Mouse (Mus musculus) midbrain, postnatal 0 days (tissue): Measurements from ENCODE around the gene Myl12a. TPM values are rescaled to one million over a fixed set of nuclear protein-coding genes. Genes with fewer than 3 reads are reported as not detected.

Experiments used
- ATAC-seq: fragments of 200-750 bp; cut with Nextera tagmentation; 2 replicates; pipeline ENCODE4 v1.8.0; 2017; ENCODE audit warnings: moderate number of reproducible peaks, mild to moderate bottlenecking, moderate TSS enrichment, moderate library complexity; ENCODE audit not compliant: low FRiP score
- DNase-seq: peaks from one replicate; pipeline ENCODE4 v3.0.0-alpha.2; 2015; ENCODE audit warnings: low spot score
- H3K27ac ChIP-seq: fragments of 300-500 bp; sonication (generic); 2 replicates; pipeline ENCODE4 v1.5.1; 2014; ENCODE audit warnings: low read depth, mild to moderate bottlenecking, low read length, mixed read lengths
- H3K27me3 ChIP-seq: fragments of 300-500 bp; sonication (generic); 2 replicates; pipeline ENCODE4 v1.6.1; 2014; ENCODE audit warnings: low read length, control low read depth, mixed read lengths; ENCODE audit not compliant: insufficient read depth
- H3K36me3 ChIP-seq: fragments of 300-500 bp; sonication (generic); 2 replicates; pipeline ENCODE4 v1.6.1; 2014; ENCODE audit warnings: low read length, control low read depth, mixed read lengths; ENCODE audit not compliant: insufficient read depth
- H3K4me1 ChIP-seq: fragments of 300-500 bp; sonication (generic); 2 replicates; pipeline ENCODE4 v1.6.1; 2014; ENCODE audit warnings: mild to moderate bottlenecking, control low read depth, antibody characterized with exemption, low read length, mixed read lengths; ENCODE audit not compliant: insufficient read depth
- H3K4me2 ChIP-seq: fragments of 300-500 bp; sonication (generic); 2 replicates; pipeline ENCODE4 v1.6.1; 2014; ENCODE audit warnings: low read depth, mild to moderate bottlenecking, low read length, mixed read lengths; ENCODE audit not compliant: poor library complexity, severe bottlenecking
- H3K4me3 ChIP-seq: fragments of 300-500 bp; sonication (generic); 2 replicates; pipeline ENCODE4 v1.5.1; 2014; ENCODE audit warnings: low read depth, mild to moderate bottlenecking, low read length, moderate library complexity
- H3K9ac ChIP-seq: fragments of 300-500 bp; sonication (generic); replicated peaks from 2 replicates; pipeline ENCODE4 v1.6.1; 2014; ENCODE audit warnings: mild to moderate bottlenecking, low read length, moderate library complexity, mixed read lengths; ENCODE audit not compliant: poor library complexity, severe bottlenecking
- H3K9me3 ChIP-seq: fragments of 300-500 bp; sonication (generic); 2 replicates; pipeline ENCODE4 v1.6.1; 2016; ENCODE audit warnings: low read length, control low read depth
- CTCF ChIP-seq: IDR thresholded peaks from 2 replicates; pipeline ENCODE4 v1.5.1; 2016; ENCODE audit warnings: antibody characterized with exemption, mild to moderate bottlenecking
- WGBS: fragments of 180-500 bp; shearing (Covaris S2); extraction: QIAGEN DNeasy Blood & Tissue Kit; methylation state at CpG from one replicate; pipeline ENCODE4 v1.1.7; 2014; 5-methylcytosine and 5-hydroxymethylcytosine counted together
- polyA plus RNA-seq: library from polyadenylated mRNA; unstranded; fragments of >200 nt; fragmentation: Nextera tagmentation; extraction: Ambion mirVana; gene quantifications from 2 replicates; pipeline ENCODE4 v1.2.1, GENCODE M21; 2015
- total RNA-seq: library from RNA; depleted of rRNA; stranded (reverse); fragments of >200 nt; gene quantifications from 2 replicates; pipeline ENCODE4 v1.2.3, GENCODE M21; 2014

Myl12a gene
- total and polyA plus RNA-seq, 2 experiments from 2014 or later, result 40.9 to 65.3 TPM

- no peaks in the 10 kb centered on the region for H3K36me3 ChIP-seq
- WGBS, result under 1% methylated on average over 67 of the region's 70 CpGs
- DNase-seq (peak; percentile 76), ATAC-seq (peak; percentile 93)
- peak overlapping the region; percentile 87 for H3K4me3 ChIP-seq
- peak overlapping the region; percentile 97 for H3K9ac ChIP-seq
- no peak for TF ChIP-seq CTCF
- no peaks in the 10 kb centered on the region for H3K27me3 ChIP-seq
- H3K4me1 ChIP-seq, result peaks cover 9% of the 10 kb centered on the region
- no peaks in the 10 kb centered on the region for H3K9me3 ChIP-seq
- H3K27ac ChIP-seq, result peak overlapping the region; percentile 94
- H3K4me2 ChIP-seq, result peak overlapping the region; percentile 73
Measured at GRCm38 (mm10) chr17:70990403-70991303, 12.0 kb downstream of the Myl12a start.

- ATAC-seq (peak; percentile 70; the same call in 1 of the 2 replicates), DNase-seq (peak; percentile 45)
- peaks cover 9% of the 10 kb centered on the region for H3K4me1 ChIP-seq
- TF ChIP-seq CTCF, result no peak
- H3K27ac ChIP-seq, result peak overlapping the region; percentile 94
- under 1% methylated on average over 24 of the region's 24 CpGs for WGBS
- peak overlapping the region; percentile 73 for H3K4me2 ChIP-seq
- H3K27me3 ChIP-seq, result no peaks in the 10 kb centered on the region
- peak overlapping the region; percentile 87 for H3K4me3 ChIP-seq
- peak overlapping the region; percentile 97 for H3K9ac ChIP-seq
- H3K9me3 ChIP-seq, result no peaks in the 10 kb centered on the region
- H3K36me3 ChIP-seq, result no peaks in the 10 kb centered on the region
Measured at GRCm38 (mm10) chr17:70989991-70990390, 12.7 kb downstream of the Myl12a start.

- H3K4me1 ChIP-seq, result peaks cover 9% of the 10 kb centered on the region
- DNase-seq, result no peak
- H3K27me3 ChIP-seq, result no peaks in the 10 kb centered on the region
- H3K9me3 ChIP-seq, result no peaks in the 10 kb centered on the region
- H3K9ac ChIP-seq, result peak overlapping the region; percentile 97
- H3K4me3 ChIP-seq, result peak overlapping the region; percentile 87
- peak overlapping the region; percentile 94; the same call in 1 of the 2 replicates for H3K27ac ChIP-seq
- ATAC-seq, result no peak
- peak overlapping the region; percentile 73 for H3K4me2 ChIP-seq
- 32% methylated on average over 8 of the region's 8 CpGs for WGBS
- H3K36me3 ChIP-seq, result no peaks in the 10 kb centered on the region
- no peak for TF ChIP-seq CTCF
Measured at GRCm38 (mm10) chr17:70989430-70989829, 13.2 kb downstream of the Myl12a start.

GRCm38 (mm10) chr17:70988337-70988767 is 14.3 kb downstream of the Myl12a start:
- no peak overlapping the region for H3K4me3 ChIP-seq
- H3K27ac ChIP-seq, result no peak overlapping the region
- H3K36me3 ChIP-seq, result no peaks in the 10 kb centered on the region
- H3K9ac ChIP-seq, result no peak overlapping the region
- peaks cover 9% of the 10 kb centered on the region for H3K4me1 ChIP-seq
- H3K27me3 ChIP-seq, result no peaks in the 10 kb centered on the region
- no peak for ATAC-seq
- H3K4me2 ChIP-seq, result no peak overlapping the region; the same call in 1 of the 2 replicates
- no peak for TF ChIP-seq CTCF
- 84% methylated on average over 12 of the region's 12 CpGs for WGBS
- H3K9me3 ChIP-seq, result no peaks in the 10 kb centered on the region
- DNase-seq, result no peak

GRCm38 (mm10) chr17:70986831-70987660 is 15.6 kb downstream of the Myl12a start:
- 88% methylated on average over 15 of the region's 15 CpGs for WGBS
- no peaks in the 10 kb centered on the region for H3K9me3 ChIP-seq
- H3K27ac ChIP-seq, result no peak overlapping the region
- peaks cover 9% of the 10 kb centered on the region for H3K4me1 ChIP-seq
- TF ChIP-seq CTCF, result no peak
- DNase-seq (no peak), ATAC-seq (no peak)
- H3K4me2 ChIP-seq, result no peak overlapping the region
- H3K4me3 ChIP-seq, result no peak overlapping the region
- no peaks in the 10 kb centered on the region for H3K27me3 ChIP-seq
- H3K36me3 ChIP-seq, result peaks cover 4% of the 10 kb centered on the region
- H3K9ac ChIP-seq, result no peak overlapping the region
